Mouse (Mus musculus): Measurements from ENCODE around the gene Cep83.

The Cep83 gene

GRCm38 (mm10) chr10:94779319-94779718 lies 90.9 kb downstream of the Cep83 start:
- no peak for DNase-seq (ENCODE audit: low read depth, low spot score)

- DNase-seq (ENCODE audit: low read depth, low spot score) = no peak
Observed at GRCm38 (mm10) chr10:94780618-94781262, 92.3 kb downstream of the Cep83 start.

GRCm38 (mm10) chr10:94789205-94789604 lies 100.8 kb downstream of the Cep83 start:
- no peak for DNase-seq (ENCODE audit: low read depth, low spot score)

- no peak for DNase-seq (ENCODE audit: low read depth, low spot score)
Observed at GRCm38 (mm10) chr10:94793914-94794313, 105.5 kb downstream of the Cep83 start.

GRCm38 (mm10) chr10:94794666-94795244 lies 106.3 kb downstream of the Cep83 start:
- no peak for DNase-seq (ENCODE audit: low read depth, low spot score)

GRCm38 (mm10) chr10:94798128-94798527 lies 109.7 kb downstream of the Cep83 start:
- DNase-seq (ENCODE audit: low read depth, low spot score) = no peak

GRCm38 (mm10) chr10:94799485-94800239 lies 111.2 kb downstream of the Cep83 start:
- DNase-seq (ENCODE audit: low read depth, low spot score) = no peak

GRCm38 (mm10) chr10:94800677-94801354 lies 112.4 kb downstream of the Cep83 start:
- DNase-seq (ENCODE audit: low read depth, low spot score) = no peak

GRCm38 (mm10) chr10:94804029-94804908 lies 115.8 kb downstream of the Cep83 start:
- no peak for DNase-seq (ENCODE audit: low read depth, low spot score)

- DNase-seq (ENCODE audit: low read depth, low spot score) = no peak
Observed at GRCm38 (mm10) chr10:94804909-94805220, 116.4 kb downstream of the Cep83 start.

GRCm38 (mm10) chr10:94807323-94807722 lies 118.9 kb downstream of the Cep83 start:
- DNase-seq (ENCODE audit: low read depth, low spot score) = no peak

GRCm38 (mm10) chr10:94808275-94808674 lies 119.8 kb downstream of the Cep83 start:
- DNase-seq (ENCODE audit: low read depth, low spot score) = no peak

- no peak for DNase-seq (ENCODE audit: low read depth, low spot score)
Observed at GRCm38 (mm10) chr10:94809946-94810472, 121.6 kb downstream of the Cep83 start.

GRCm38 (mm10) chr10:94811907-94812851 lies 123.7 kb downstream of the Cep83 start:
- no peak for DNase-seq (ENCODE audit: low read depth, low spot score)

- DNase-seq (ENCODE audit: low read depth, low spot score) = no peak
Observed at GRCm38 (mm10) chr10:94818127-94818526, 129.7 kb downstream of the Cep83 start.

- DNase-seq (ENCODE audit: low read depth, low spot score) = no peak
Observed at GRCm38 (mm10) chr10:94818781-94819665, 130.6 kb downstream of the Cep83 start.

- no peak for DNase-seq (ENCODE audit: low read depth, low spot score)
Observed at GRCm38 (mm10) chr10:94823971-94824760, 135.7 kb downstream of the Cep83 start.

GRCm38 (mm10) chr10:94825951-94826350 lies 137.5 kb downstream of the Cep83 start:
- DNase-seq (ENCODE audit: low read depth, low spot score) = no peak

Measured in WW6 (cell line).